Mouse (Mus musculus) olfactory bulb, adult 2 months (tissue): ENCODE results near the gene Pde5a.

Experiments used
- CTCF ChIP-seq: fragments of 200-500 bp; IDR thresholded peaks from 2 replicates; pipeline ENCODE4 v1.5.1; 2012; ENCODE audit warnings: low read depth, mild to moderate bottlenecking, low read length, moderate library complexity; ENCODE audit not compliant: insufficient read depth
- POLR2A ChIP-seq: fragments of 200-500 bp; IDR thresholded peaks from 2 replicates; pipeline ENCODE4 v1.6.1; 2012; ENCODE audit warnings: mild to moderate bottlenecking, low read depth, low read length, moderate library complexity; ENCODE audit not compliant: insufficient read depth

DNA sequence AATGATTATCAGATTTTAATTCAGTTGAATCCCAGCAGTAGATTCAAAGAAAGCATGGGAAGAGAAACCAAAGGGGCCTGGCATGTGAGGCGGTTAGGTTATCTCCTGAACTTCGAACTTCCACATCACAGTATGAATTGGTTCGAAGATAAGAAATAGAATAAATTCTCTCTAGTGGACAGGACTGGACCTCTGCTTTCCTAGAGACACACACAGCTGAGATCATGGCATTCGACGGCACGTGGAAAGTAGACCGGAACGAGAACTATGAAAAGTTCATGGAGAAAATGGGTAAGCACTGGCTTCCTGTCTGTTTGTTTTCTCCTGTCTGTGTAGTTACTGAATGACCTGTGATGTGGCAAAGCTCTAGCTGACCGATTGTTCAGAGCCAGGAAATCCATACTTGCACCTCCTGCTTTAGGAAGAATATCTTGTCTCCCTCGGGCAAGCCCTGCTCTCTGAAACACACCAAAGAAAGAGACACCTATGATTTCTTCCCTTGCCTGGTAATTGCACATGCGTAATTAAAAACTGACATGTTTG is 166.5 kb downstream of the Pde5a start:
- no peak for TF ChIP-seq CTCF
- no peak for TF ChIP-seq POLR2A
